Mouse (Mus musculus) small intestine, adult 2 months (tissue): ENCODE data around the gene Plin2.

Experiments used
- CTCF ChIP-seq: fragments of 200-500 bp; IDR thresholded peaks from 2 replicates; pipeline ENCODE4 v1.5.1; 2012; ENCODE audit warnings: low read depth, mild to moderate bottlenecking, control low read depth, inconsistent platforms, low read length, moderate library complexity, mixed read lengths; ENCODE audit not compliant: insufficient replicate concordance, insufficient read length; ENCODE audit errors: extremely low read depth
- POLR2A ChIP-seq: fragments of 200-500 bp; IDR thresholded peaks from 2 replicates; pipeline ENCODE4 v1.6.1; 2012; ENCODE audit warnings: low read depth, mild to moderate bottlenecking, control low read depth, inconsistent platforms, low read length, moderate library complexity

GRCm38 (mm10) chr4:86708801-86709200 lies 38.9 kb upstream of the Plin2 start:
- TF ChIP-seq POLR2A, result no peak
- no peak for TF ChIP-seq CTCF
